Mouse (Mus musculus): ENCODE data around the gene Chst3. TPM values are rescaled to one million over a fixed set of nuclear protein-coding genes. Genes with fewer than 3 reads are reported as not detected.
A peak's percentile ranks its signal among the peaks of the same experiment; 100 is the strongest.
"Not testable (repeated sequence)": the region's sequence is repeated elsewhere in the genome, so short reads cannot be mapped to it uniquely, and the experiment has no call there.

Chst3 gene
- polyA plus RNA-seq, 1 experiment from 2014 or later: 1.0 TPM

DNA sequence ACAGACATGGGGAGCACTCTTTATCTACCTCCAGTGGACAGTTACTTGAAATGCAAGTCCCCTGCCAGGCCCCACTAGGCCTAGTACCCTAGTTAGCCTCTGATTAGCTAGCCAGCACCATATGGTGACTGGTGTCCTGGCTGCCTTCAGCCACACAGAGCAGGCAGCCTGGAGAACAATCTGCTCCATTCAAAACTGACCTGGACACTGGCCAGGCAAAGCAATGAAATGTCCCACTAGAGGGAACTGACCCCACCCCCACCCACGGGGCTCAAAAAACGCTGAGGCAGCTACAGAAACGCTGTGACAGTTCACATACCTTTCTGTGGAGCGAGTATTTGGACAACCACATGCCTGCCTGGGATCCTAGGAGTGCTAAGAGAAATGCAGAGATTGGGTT, 24.0 kb downstream of the Chst3 start:
- no peak for ATAC-seq
- Histone ChIP-seq H3K9me3 (replicated peaks; ENCODE audit: control insufficient read depth, low read length, poor library complexity, severe bottlenecking) (no peaks in the 10 kb centered on the region), H3K9ac (ENCODE audit: low read depth, low read length) (no peak overlapping the region), H3K4me1 (ENCODE audit: control insufficient read depth, insufficient read depth, low read length) (peaks cover 23% of the 10 kb centered on the region; the same call in 1 of the 2 replicates), H3K27ac (ENCODE audit: low read length) (peak overlapping the region; percentile 57), H3K27me3 (ENCODE audit: control insufficient read depth, insufficient read depth, low read depth, low read length) (no peaks in the 10 kb centered on the region), H3K36me3 (ENCODE audit: control insufficient read depth, insufficient read depth, low read length) (no peaks in the 10 kb centered on the region), H3K4me3 (ENCODE audit: low read depth, low read length) (no peak overlapping the region), H3K4me2 (ENCODE audit: low read length) (no peak overlapping the region)
- WGBS: 32% methylated on average over 4 of the region's 4 CpGs

DNA sequence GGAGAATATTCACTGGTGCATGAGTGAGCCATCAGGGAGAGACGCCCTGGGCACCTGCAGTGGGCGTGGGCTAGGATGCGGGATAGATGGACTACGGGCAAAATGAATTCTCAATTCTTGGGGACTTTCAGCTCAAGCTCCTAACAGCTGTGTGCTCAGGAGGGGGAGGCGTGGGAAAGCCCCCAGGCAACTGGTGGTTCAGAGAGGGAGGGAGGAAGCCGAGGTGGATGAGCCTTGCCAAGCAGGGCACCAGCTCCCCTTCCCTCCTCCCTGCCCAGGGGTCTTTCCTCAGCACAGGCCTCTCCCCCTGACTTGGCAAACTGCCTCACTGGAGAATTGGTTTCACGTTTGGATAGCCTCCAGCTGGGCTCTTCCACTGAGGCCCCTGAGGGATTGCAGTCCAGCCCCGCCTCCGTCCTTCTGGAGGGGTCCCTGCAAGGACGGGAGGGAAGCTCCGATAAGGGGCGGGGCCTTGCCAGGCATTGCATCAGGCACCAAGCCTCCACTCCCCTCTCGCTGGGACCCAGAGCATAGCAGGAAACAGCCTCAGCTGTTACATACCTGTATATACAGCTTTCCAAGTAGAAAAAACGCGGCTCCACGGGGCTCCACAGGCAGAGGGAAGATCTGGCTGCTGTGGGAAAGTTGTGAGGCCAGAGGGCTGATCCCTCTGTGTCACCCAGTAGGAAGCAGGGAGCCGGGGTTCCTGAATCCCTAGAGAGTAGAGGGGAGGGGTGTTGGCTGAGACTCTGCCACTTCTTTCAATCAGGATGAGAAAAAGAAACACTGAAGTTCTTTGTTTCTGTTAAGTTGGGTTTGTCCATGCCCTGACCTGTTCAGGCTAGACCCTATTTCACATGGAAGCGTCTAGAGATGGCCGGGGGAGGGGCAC, 25.3 kb downstream of the Chst3 start:
- Histone ChIP-seq H3K9ac (ENCODE audit: low read depth, low read length) (no peak overlapping the region), H3K27me3 (ENCODE audit: control insufficient read depth, insufficient read depth, low read depth, low read length) (no peaks in the 10 kb centered on the region), H3K9me3 (replicated peaks; ENCODE audit: control insufficient read depth, low read length, poor library complexity, severe bottlenecking) (no peaks in the 10 kb centered on the region), H3K36me3 (ENCODE audit: control insufficient read depth, insufficient read depth, low read length) (no peaks in the 10 kb centered on the region), H3K4me3 (ENCODE audit: low read depth, low read length) (no peak overlapping the region), H3K4me2 (ENCODE audit: low read length) (peak overlapping the region; percentile 44), H3K27ac (ENCODE audit: low read length) (peak overlapping the region; percentile 57), H3K4me1 (ENCODE audit: control insufficient read depth, insufficient read depth, low read length) (peaks cover 23% of the 10 kb centered on the region; the same call in 1 of the 2 replicates)
- ATAC-seq: peak; percentile 80
- 6% methylated on average over 19 of the region's 19 CpGs for WGBS

DNA sequence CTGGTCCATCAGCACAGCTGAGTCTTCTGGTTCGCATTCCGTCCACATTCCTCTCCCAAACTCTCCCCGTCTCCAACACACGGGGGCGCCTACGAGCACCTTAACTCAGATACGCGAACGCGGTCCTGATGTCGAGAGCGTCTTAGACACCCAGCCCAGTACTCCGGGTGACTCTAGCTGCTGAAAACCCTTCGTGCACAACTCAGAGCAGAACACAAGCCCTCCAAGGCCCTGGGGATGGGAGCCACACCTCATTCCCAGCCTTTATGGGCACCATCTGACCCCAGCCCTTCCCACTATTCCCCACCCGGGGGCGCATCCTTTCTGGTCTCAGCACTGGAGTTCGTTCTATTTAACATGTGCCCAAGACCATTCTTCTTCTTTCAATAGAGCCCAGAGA, 27.3 kb downstream of the Chst3 start:
- H3K27ac ChIP-seq (ENCODE audit: low read length): 0 out of 2 replicates have a peak overlapping the region, but pooled peaks have one; percentile 47
- no peaks in the 10 kb centered on the region for H3K9me3 ChIP-seq (replicated peaks; ENCODE audit: control insufficient read depth, low read length, poor library complexity, severe bottlenecking)
- peak overlapping the region; percentile 36 for H3K4me3 ChIP-seq (ENCODE audit: low read depth, low read length)
- no peaks in the 10 kb centered on the region for H3K36me3 ChIP-seq (ENCODE audit: control insufficient read depth, insufficient read depth, low read length)
- no peaks in the 10 kb centered on the region for H3K27me3 ChIP-seq (ENCODE audit: control insufficient read depth, insufficient read depth, low read depth, low read length)
- peak overlapping the region; percentile 66 for H3K4me2 ChIP-seq (ENCODE audit: low read length)
- H3K9ac ChIP-seq (ENCODE audit: low read depth, low read length): peak overlapping the region; percentile 48; the same call in 1 of the 2 replicates
- 0% methylated on average over 17 of the region's 17 CpGs for WGBS
- H3K4me1 ChIP-seq (ENCODE audit: control insufficient read depth, insufficient read depth, low read length): peaks cover 23% of the 10 kb centered on the region; the same call in 1 of the 2 replicates
- peak; percentile 57; the same call in 1 of the 2 replicates for ATAC-seq

DNA sequence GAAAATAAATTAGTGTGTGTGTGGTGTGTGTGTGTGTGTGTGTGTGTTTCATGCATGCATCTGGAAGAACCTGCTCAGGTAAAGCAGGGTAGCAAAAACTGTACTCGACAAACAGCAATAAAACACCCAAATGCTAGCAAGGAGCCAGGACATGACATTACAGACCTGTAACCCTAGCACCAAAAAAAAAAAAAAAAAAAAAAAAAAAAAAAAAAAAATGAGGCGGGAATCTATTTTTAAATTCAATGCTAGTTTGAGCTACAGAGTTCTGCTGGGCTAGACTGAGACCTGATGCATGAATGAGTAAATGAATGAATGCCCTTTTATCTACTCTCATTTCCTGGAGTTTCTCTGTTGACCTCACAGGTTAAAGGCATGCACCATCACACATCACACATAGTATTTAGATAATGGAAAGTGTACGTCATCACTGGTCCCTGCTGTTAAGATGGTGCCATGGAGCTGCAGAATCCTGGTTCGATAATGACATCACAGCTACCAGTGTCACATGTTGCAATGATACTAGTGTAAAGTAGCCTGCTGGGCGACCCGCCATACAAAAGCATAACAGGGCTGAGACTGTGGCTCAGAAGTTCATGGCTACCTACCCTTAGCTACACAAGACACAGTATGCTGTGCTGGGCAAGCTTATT, 29.4 kb downstream of the Chst3 start:
- H3K27me3 ChIP-seq (ENCODE audit: control insufficient read depth, insufficient read depth, low read depth, low read length): no peaks in the 10 kb centered on the region
- no peak overlapping the region for H3K4me2 ChIP-seq (ENCODE audit: low read length)
- no peaks in the 10 kb centered on the region for H3K9me3 ChIP-seq (replicated peaks; ENCODE audit: control insufficient read depth, low read length, poor library complexity, severe bottlenecking)
- no peaks in the 10 kb centered on the region for H3K36me3 ChIP-seq (ENCODE audit: control insufficient read depth, insufficient read depth, low read length)
- 77% methylated on average over 6 of the region's 6 CpGs for whole genome bisulfite sequencing
- H3K4me3 ChIP-seq (ENCODE audit: low read depth, low read length): no peak overlapping the region
- no peak for ATAC-seq
- H3K4me1 ChIP-seq (ENCODE audit: control insufficient read depth, insufficient read depth, low read length): peaks cover 19% of the 10 kb centered on the region; the same call in 1 of the 2 replicates
- no peak overlapping the region for H3K9ac ChIP-seq (ENCODE audit: low read depth, low read length)
- H3K27ac ChIP-seq (ENCODE audit: low read length): no peak overlapping the region

DNA sequence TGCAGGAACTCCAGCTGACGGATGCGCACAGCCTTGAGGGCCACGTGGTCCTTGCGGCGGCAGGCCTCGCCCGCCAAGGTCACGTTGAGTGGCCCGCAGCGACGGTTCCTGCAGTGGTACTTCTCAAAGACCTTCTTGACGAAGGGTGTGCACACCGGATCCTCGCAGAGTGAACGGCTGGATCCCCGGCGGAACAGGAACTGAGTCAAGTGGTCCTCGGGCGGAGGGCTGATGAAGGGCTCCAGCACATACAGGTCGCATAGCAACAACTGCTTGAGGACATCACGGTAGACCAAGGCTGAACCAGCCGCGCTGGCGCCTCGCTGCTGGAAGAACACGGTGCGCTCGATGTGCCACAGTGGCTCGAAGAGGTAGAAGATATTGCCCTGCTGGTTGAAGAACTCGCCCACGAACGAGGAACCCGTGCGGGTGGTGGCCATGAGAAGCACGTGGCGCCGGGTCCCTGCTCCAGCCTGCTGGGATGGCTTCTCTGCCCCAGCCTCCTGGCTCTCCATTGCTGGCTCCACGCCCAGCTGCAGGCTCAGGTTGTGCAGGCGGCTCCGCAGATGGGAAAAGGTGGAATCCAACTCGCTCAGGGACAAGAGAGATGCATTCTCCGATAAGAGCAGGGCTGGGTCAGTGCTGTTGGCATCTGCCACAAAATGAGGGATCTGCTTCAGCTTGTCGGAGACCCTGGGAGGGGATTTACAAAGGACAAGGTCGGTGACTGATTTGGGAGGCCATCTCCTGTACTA, 32.7 kb downstream of the Chst3 start:
- no peaks in the 10 kb centered on the region for H3K27me3 ChIP-seq (ENCODE audit: control insufficient read depth, insufficient read depth, low read depth, low read length)
- no peaks in the 10 kb centered on the region for H3K36me3 ChIP-seq (ENCODE audit: control insufficient read depth, insufficient read depth, low read length)
- no peak overlapping the region for H3K4me3 ChIP-seq (ENCODE audit: low read depth, low read length)
- no peak for ATAC-seq
- H3K4me1 ChIP-seq (ENCODE audit: control insufficient read depth, insufficient read depth, low read length): 0 out of 2 replicates have a peak, but pooled peaks cover under 1% of the 10 kb centered on the region
- H3K9me3 ChIP-seq (replicated peaks; ENCODE audit: control insufficient read depth, low read length, poor library complexity, severe bottlenecking): no peaks in the 10 kb centered on the region
- H3K9ac ChIP-seq (ENCODE audit: low read depth, low read length): no peak overlapping the region
- 94% methylated on average over 44 of the region's 44 CpGs for WGBS
- no peak overlapping the region for H3K4me2 ChIP-seq (ENCODE audit: low read length)
- no peak overlapping the region for H3K27ac ChIP-seq (ENCODE audit: low read length)

DNA sequence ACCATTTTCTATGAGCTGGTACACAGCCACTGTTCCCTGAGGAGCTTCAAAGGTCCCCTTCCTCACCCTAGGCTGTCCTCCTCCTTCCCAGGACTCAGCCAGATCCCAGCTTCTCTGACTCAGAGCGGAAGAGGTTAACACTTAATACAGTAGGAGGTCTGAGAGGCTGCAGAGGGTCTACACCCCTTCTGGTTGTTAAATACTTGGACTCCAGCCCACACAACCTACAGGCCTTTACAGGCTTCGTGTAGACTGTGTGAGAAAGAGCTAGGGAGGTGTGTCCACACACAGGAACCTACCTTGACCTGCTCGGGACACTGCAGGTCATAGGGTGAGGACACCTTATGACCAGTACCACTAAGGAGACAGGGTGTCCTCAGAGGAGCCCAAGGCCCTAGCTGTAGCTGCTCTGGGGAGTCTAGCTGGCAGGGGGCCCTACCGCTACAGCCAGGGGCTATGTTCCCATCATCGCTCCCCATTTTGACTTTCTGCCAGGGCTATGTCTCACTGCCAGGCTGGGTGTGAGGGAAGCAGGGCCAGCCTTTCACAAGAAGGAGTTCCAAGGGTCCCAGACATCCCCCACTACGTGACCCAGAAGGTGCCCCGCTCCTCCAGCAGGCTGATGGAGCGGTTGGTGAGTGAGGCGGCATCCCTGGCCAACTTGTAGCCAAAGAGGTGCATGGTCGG, 33.9 kb downstream of the Chst3 start:
- H3K36me3 ChIP-seq (ENCODE audit: control insufficient read depth, insufficient read depth, low read length): no peaks in the 10 kb centered on the region

DNA sequence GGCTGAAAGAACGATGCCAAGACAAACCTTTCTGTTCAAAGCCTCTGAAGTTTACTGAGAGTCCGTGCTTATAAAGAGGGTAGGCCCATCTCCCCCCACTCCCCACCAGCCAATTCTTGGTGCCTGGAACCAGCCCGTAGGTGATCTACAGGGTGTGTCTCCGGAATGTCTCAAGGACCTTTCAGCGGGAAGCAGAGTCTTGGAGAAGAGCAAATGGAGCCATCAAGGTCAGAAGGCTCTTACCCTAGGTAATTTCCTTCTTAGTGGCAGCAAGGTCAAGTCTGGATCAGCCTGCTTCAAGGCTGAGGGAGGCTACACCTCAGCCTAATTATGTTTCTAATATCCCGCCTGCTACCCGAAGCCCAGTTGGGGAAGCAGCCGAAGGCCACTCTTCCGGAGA, 43.8 kb downstream of the Chst3 start:
- not testable (repeated sequence) for H3K4me2 ChIP-seq (ENCODE audit: low read length); H3K36me3 ChIP-seq (ENCODE audit: control insufficient read depth, insufficient read depth, low read length); H3K4me3 ChIP-seq (ENCODE audit: low read depth, low read length); H3K9me3 ChIP-seq (replicated peaks; ENCODE audit: control insufficient read depth, low read length, poor library complexity, severe bottlenecking); H3K27ac ChIP-seq (ENCODE audit: low read length); ATAC-seq; H3K9ac ChIP-seq (ENCODE audit: low read depth, low read length); H3K4me1 ChIP-seq (ENCODE audit: control insufficient read depth, insufficient read depth, low read length); H3K27me3 ChIP-seq (ENCODE audit: control insufficient read depth, insufficient read depth, low read depth, low read length)
- 88% methylated on average over 9 of the region's 9 CpGs for WGBS

More for the DNA sequence above, 33.9 kb downstream of the Chst3 start:
- Histone ChIP-seq H3K9ac (ENCODE audit: low read depth, low read length) (no peak overlapping the region), H3K9me3 (replicated peaks; ENCODE audit: control insufficient read depth, low read length, poor library complexity, severe bottlenecking) (no peaks in the 10 kb centered on the region), H3K27ac (ENCODE audit: low read length) (no peak overlapping the region), H3K4me2 (ENCODE audit: low read length) (no peak overlapping the region), H3K4me3 (ENCODE audit: low read depth, low read length) (no peak overlapping the region), H3K4me1 (ENCODE audit: control insufficient read depth, insufficient read depth, low read length) (no peaks in the 10 kb centered on the region), H3K27me3 (ENCODE audit: control insufficient read depth, insufficient read depth, low read depth, low read length) (no peaks in the 10 kb centered on the region)
- ATAC-seq: 0 out of 2 replicates have a peak, but pooled peaks have one; percentile 21
- 85% methylated on average over 10 of the region's 10 CpGs for WGBS

DNA sequence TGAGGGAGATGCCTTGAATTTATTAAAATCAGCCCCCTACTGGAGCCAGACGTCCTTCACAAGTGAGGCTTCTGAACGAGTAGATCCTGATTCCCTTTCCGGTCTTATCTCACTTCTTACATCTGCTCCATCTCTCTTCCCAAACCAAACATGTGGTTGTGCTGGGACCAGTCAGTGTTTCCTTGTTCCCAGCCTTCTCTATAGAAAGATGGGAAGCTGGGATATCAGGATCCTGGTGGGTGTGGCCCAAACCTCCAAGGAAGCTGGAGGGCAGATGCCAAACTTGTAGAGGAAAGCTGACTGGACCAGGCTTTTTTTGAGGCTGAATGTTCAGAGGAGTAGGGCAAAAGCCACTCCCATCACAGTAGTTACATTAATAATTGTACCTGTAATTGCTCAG, 44.6 kb downstream of the Chst3 start:
- no peak for ATAC-seq
- WGBS: 60% methylated on average over 3 of the region's 3 CpGs
- H3K4me2 ChIP-seq (ENCODE audit: low read length): no peak overlapping the region

More for the DNA sequence above, 44.6 kb downstream of the Chst3 start:
- no peaks in the 10 kb centered on the region for H3K9me3 ChIP-seq (replicated peaks; ENCODE audit: control insufficient read depth, low read length, poor library complexity, severe bottlenecking)
- no peak overlapping the region for H3K27ac ChIP-seq (ENCODE audit: low read length)
- H3K27me3 ChIP-seq (ENCODE audit: control insufficient read depth, insufficient read depth, low read depth, low read length): no peaks in the 10 kb centered on the region
- no peak overlapping the region for H3K9ac ChIP-seq (ENCODE audit: low read depth, low read length)
- H3K36me3 ChIP-seq (ENCODE audit: control insufficient read depth, insufficient read depth, low read length): no peaks in the 10 kb centered on the region
- no peak overlapping the region for H3K4me3 ChIP-seq (ENCODE audit: low read depth, low read length)
- no peaks in the 10 kb centered on the region for H3K4me1 ChIP-seq (ENCODE audit: control insufficient read depth, insufficient read depth, low read length)
